Mouse (Mus musculus): ENCODE measurements at regions not wholly inside any gene's neighbourhood (a gene's known extent, or its start where the extent isn't known, plus 50 kb on each side); places are given as distances from the start of the nearest gene placed in this dataset.
A peak's percentile ranks its signal among the peaks of the same experiment; 100 is the strongest.

DNA sequence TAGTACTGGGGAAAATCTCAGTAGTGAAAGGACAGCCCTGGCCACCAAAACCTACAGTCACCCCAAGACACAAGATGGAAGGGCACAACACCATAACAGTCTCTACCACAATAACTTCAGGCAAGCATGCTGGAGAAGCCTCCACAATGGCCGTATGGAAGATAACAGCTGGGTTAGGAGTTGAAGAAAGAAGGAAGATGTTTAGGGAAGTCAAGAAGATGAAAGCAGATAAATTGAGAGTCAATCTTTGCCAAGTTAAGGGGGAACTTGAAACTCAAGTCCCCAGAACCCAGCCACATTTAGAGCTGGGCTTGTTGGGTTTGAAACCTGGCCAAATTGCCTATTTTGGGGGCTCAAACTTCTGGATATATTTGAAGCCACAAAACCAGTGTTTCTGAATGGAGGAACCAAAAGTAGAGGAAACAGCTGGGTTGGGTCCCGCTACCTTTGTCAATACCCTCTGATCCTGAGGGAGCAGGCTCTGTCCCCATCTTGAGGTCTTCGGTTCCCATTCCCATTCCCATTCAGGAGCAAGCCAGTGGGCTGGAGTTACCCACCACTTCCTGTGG is 147.8 kb downstream of the Cdc5l start:
- TF ChIP-seq POLR2A (IDR thresholded peaks at IDR 0.05; ENCODE audit: borderline replicate concordance, extremely low read depth, insufficient read depth, insufficient read length, poor library complexity, severe bottlenecking), result no peak
- TF ChIP-seq CTCF (IDR thresholded peaks at IDR 0.05; ENCODE audit: borderline replicate concordance, extremely low read depth, insufficient read depth, insufficient read length), result no peak
- DNase-seq (ENCODE audit: low read depth), result no peak

GRCm38 (mm10) chr17:45281554-45281953 is 152.0 kb downstream of the Cdc5l start:
- no peak for TF ChIP-seq CTCF (IDR thresholded peaks at IDR 0.05; ENCODE audit: borderline replicate concordance, extremely low read depth, insufficient read depth, insufficient read length)
- TF ChIP-seq POLR2A (IDR thresholded peaks at IDR 0.05; ENCODE audit: borderline replicate concordance, extremely low read depth, insufficient read depth, insufficient read length, poor library complexity, severe bottlenecking), result no peak
- peak; percentile 8 for DNase-seq (ENCODE audit: low read depth)

- TF ChIP-seq CTCF (IDR thresholded peaks at IDR 0.05; ENCODE audit: borderline replicate concordance, extremely low read depth, insufficient read depth, insufficient read length) (no peak), POLR2A (IDR thresholded peaks at IDR 0.05; ENCODE audit: borderline replicate concordance, extremely low read depth, insufficient read depth, insufficient read length, poor library complexity, severe bottlenecking) (no peak)
Measured at GRCm38 (mm10) chr17:45279811-45280205, 153.7 kb downstream of the Cdc5l start.

DNA sequence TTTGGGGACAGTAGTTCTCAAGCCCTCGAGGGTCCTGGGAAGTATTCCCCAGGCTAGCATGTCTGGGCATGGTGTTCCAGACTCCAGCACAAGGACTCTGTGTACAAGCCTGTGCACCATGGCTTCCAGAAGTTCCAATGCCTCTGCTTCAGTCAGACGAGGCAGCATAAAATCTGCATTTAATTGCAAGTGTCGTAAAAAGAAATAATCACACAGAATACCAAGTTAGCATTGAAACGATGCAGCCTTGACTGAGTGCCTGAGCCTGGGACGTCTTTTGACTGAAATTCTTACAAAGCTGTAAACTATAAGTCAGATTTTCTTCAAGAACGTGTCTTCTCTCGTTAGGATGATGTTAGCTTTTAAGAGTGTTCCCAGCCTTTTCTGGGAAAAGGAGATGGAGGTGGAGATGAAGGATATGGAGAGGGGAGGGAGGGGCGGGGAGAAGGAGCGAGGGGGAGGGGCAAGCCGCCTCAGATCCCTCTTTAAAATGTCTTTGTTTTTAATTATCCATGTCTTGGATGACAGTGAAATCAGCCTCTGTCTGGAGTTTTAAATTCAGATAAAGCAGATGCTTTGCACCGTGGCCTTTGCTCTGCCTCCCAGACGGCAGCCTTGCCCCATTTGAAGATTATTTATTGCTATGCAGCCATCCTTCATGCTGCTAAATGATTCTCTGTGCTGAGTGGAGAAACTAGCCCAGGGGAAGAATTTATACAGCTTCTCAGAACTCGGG is 154.3 kb downstream of the Cdc5l start:
- no peak for TF ChIP-seq CTCF (IDR thresholded peaks at IDR 0.05; ENCODE audit: borderline replicate concordance, extremely low read depth, insufficient read depth, insufficient read length)
- no peak for TF ChIP-seq POLR2A (IDR thresholded peaks at IDR 0.05; ENCODE audit: borderline replicate concordance, extremely low read depth, insufficient read depth, insufficient read length, poor library complexity, severe bottlenecking)
- DNase-seq (ENCODE audit: low read depth), result peak; percentile 25

More at GRCm38 (mm10) chr17:45279811-45280205, 153.7 kb downstream of the Cdc5l start:
- no peak for DNase-seq (ENCODE audit: low read depth)

DNA sequence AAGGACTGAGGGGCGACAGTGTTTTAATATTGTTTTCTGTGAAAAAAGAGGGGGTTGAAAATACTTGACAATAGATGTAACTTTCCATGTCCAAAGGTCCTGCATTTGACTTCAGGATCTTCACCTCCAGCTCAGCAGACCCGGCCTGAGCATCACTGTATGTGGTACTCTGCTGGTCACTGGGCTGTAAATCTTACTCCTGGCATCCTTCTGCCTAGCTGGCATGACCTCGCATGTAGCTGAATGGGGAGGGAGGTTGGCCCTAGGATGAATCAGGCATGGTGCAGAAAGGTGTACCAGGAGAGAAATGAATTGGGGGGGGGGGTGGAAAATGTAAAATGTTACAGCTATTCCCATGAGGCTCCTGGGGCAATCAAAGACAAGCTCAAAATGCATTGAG is 156.0 kb downstream of the Cdc5l start:
- no peak for DNase-seq (ENCODE audit: low read depth)
- TF ChIP-seq CTCF (IDR thresholded peaks at IDR 0.05; ENCODE audit: borderline replicate concordance, extremely low read depth, insufficient read depth, insufficient read length), result no peak
- TF ChIP-seq POLR2A (IDR thresholded peaks at IDR 0.05; ENCODE audit: borderline replicate concordance, extremely low read depth, insufficient read depth, insufficient read length, poor library complexity, severe bottlenecking), result no peak

DNA sequence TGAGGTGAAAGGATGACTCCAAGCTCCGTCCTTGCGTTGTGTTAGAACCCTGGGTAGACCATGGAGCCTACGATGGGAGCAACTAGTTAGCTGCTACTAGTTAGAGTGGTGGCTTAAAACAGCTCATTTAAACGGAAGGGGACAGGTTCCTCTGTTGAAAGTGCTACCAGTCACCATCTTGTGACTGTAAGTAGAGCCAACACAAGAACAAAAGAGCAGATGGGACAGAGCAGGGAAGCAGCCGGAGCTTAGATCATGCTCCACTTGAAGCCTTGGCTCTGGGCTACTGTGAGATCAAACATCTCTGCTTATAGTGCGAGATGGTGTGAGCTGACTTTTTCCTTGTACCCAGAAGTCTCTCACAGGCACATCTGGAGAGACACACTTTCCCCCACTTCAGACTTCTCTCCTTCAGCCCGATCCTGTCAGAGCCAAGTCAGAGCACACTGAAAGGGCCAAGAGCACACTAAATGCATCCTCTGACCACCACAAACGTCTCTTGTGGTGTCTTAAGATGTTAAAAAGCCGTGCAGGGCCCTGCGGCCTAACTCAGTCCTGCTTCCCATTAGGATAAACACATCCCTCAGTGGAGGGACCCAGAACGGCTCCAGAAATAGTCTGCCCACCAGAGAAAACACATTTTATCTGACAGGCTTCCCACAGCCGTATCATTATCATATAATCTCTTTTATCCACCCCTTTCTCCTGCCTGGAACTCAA is 156.7 kb downstream of the Cdc5l start:
- TF ChIP-seq CTCF (IDR thresholded peaks at IDR 0.05; ENCODE audit: borderline replicate concordance, extremely low read depth, insufficient read depth, insufficient read length), result no peak
- DNase-seq (ENCODE audit: low read depth), result peak; percentile 35

DNA sequence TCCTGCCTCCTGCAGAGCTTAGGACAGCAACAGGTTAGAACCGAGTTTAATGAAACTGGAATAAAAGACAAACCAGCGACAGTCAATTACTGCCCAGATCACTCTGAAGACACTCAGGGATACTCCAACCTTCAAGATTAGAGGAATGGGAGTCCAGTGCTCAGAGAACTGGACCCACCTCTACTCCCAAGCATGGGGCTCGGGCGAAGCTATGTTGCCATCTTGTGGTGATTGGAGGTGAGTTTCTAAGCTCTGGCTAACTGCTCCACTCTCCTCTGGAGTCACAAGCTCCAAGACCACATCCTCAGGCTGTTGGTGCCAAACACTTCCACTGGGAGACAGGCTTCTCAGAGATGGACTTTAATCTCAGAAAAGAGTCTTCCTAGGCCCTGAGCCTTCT is 158.6 kb downstream of the Cdc5l start:
- no peak for TF ChIP-seq POLR2A (IDR thresholded peaks at IDR 0.05; ENCODE audit: borderline replicate concordance, extremely low read depth, insufficient read depth, insufficient read length, poor library complexity, severe bottlenecking)
- peak; percentile 38; the same call in 1 of the 2 replicates for TF ChIP-seq CTCF (IDR thresholded peaks at IDR 0.05; ENCODE audit: borderline replicate concordance, extremely low read depth, insufficient read depth, insufficient read length)
- no peak for DNase-seq (ENCODE audit: low read depth)

DNA sequence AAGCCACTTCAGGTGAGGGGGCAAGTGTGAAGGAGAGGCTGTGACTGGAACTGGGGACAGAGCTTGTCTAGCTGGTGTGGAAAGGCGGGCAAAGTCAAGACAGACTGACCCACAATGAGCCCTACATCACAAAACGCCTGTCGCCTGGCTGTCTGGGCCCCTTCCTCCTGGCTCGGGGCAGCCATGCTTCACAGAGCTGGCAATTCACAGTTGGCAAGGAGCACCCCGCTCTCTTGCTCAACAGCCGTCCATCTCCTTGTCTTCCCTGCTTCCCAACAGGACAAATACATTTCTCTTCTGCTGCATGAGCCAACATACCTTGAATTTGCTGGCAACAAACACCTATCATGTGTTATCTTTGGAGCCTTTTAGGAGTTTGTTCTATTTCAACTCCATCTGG is 166.8 kb downstream of the Cdc5l start:
- no peak for TF ChIP-seq CTCF (IDR thresholded peaks at IDR 0.05; ENCODE audit: borderline replicate concordance, extremely low read depth, insufficient read depth, insufficient read length)
- TF ChIP-seq POLR2A (IDR thresholded peaks at IDR 0.05; ENCODE audit: borderline replicate concordance, extremely low read depth, insufficient read depth, insufficient read length, poor library complexity, severe bottlenecking), result no peak
- DNase-seq (ENCODE audit: low read depth), result no peak

DNA sequence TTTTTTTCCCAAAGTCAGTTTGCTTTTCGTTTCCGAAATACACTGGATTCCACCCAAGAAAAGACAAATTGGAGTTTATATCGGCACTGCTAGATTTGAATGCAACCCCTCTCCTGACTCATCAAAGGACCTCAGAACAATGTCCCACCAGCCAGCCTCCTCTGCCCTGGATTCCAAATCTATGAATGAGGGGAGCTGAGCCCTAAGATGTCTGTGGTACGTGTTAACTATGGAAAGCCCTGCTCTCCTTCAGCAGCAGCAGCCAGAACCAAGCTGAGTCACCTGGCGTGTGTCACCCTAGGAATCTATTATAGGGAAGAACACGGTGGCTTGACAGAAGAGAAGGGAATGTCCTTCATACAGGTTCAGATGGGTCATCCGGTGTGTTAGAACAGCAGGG is 167.9 kb downstream of the Cdc5l start:
- TF ChIP-seq CTCF (IDR thresholded peaks at IDR 0.05; ENCODE audit: borderline replicate concordance, extremely low read depth, insufficient read depth, insufficient read length), result no peak
- TF ChIP-seq POLR2A (IDR thresholded peaks at IDR 0.05; ENCODE audit: borderline replicate concordance, extremely low read depth, insufficient read depth, insufficient read length, poor library complexity, severe bottlenecking), result no peak
- no peak for DNase-seq (ENCODE audit: low read depth)

- TF ChIP-seq CTCF (IDR thresholded peaks at IDR 0.05; ENCODE audit: borderline replicate concordance, extremely low read depth, insufficient read depth, insufficient read length) (no peak), POLR2A (IDR thresholded peaks at IDR 0.05; ENCODE audit: borderline replicate concordance, extremely low read depth, insufficient read depth, insufficient read length, poor library complexity, severe bottlenecking) (no peak)
- DNase-seq (ENCODE audit: low read depth), result no peak
Measured at GRCm38 (mm10) chr17:45264434-45264833, 169.1 kb downstream of the Cdc5l start.

GRCm38 (mm10) chr17:45260421-45260820 is 173.1 kb downstream of the Cdc5l start:
- no peak for DNase-seq (ENCODE audit: low read depth)
- TF ChIP-seq POLR2A (IDR thresholded peaks at IDR 0.05; ENCODE audit: borderline replicate concordance, extremely low read depth, insufficient read depth, insufficient read length, poor library complexity, severe bottlenecking), result no peak
- no peak for TF ChIP-seq CTCF (IDR thresholded peaks at IDR 0.05; ENCODE audit: borderline replicate concordance, extremely low read depth, insufficient read depth, insufficient read length)
